Mouse (Mus musculus) kidney, embryonic 16.5 days (tissue): ENCODE results near the gene Ssbp4. TPM values are rescaled to one million over a fixed set of nuclear protein-coding genes. Genes with fewer than 3 reads are reported as not detected.
A peak's percentile ranks its signal among the peaks of the same experiment; 100 is the strongest.

Source experiments
- ATAC-seq: fragments of 200-750 bp; cut with Nextera tagmentation; 2 replicates; pipeline ENCODE4 v1.8.0; 2017; ENCODE audit warnings: moderate TSS enrichment; ENCODE audit not compliant: low FRiP score, low TSS enrichment
- H3K27ac ChIP-seq: fragments of 300-500 bp; sonication (generic); 2 replicates; pipeline ENCODE4 v1.5.1; 2014; ENCODE audit warnings: low read length
- H3K27me3 ChIP-seq: fragments of 300-500 bp; sonication (generic); 2 replicates; pipeline ENCODE4 v1.6.1; 2014; ENCODE audit warnings: low read length, control low read depth, mixed read lengths; ENCODE audit not compliant: insufficient read depth
- H3K36me3 ChIP-seq: fragments of 300-500 bp; sonication (generic); 2 replicates; pipeline ENCODE4 v1.6.1; 2014; ENCODE audit warnings: low read length, control low read depth, mixed read lengths; ENCODE audit not compliant: insufficient read depth
- H3K4me1 ChIP-seq: fragments of 300-500 bp; sonication (generic); 2 replicates; pipeline ENCODE4 v1.6.1; 2014; ENCODE audit warnings: low read length, control low read depth, mixed read lengths; ENCODE audit not compliant: insufficient read depth
- H3K4me2 ChIP-seq: fragments of 300-500 bp; sonication (generic); replicated peaks from 2 replicates; pipeline ENCODE4 v1.6.1; 2014; ENCODE audit warnings: low read depth, low read length
- H3K4me3 ChIP-seq: fragments of 300-500 bp; sonication (generic); 2 replicates; pipeline ENCODE4 v1.5.1; 2014; ENCODE audit warnings: mild to moderate bottlenecking, low read length
- H3K9ac ChIP-seq: fragments of 300-500 bp; sonication (generic); replicated peaks from 2 replicates; pipeline ENCODE4 v1.6.1; 2014; ENCODE audit warnings: low read length
- H3K9me3 ChIP-seq: fragments of 300-500 bp; sonication (generic); 2 replicates; pipeline ENCODE4 v1.6.1; 2016; ENCODE audit warnings: low read length, control low read depth
- WGBS: fragments of 180-500 bp; shearing (Covaris S2); extraction: QIAGEN DNeasy Blood & Tissue Kit; methylation state at CpG from one replicate; pipeline ENCODE4 v1.1.7; 2014; 5-methylcytosine and 5-hydroxymethylcytosine counted together
- polyA plus RNA-seq: library from polyadenylated mRNA; unstranded; fragments of >200 nt; fragmentation: Nextera tagmentation; extraction: Ambion mirVana; gene quantifications from 2 replicates; pipeline ENCODE4 v1.2.1, GENCODE M21; 2015

The Ssbp4 gene
- polyA plus RNA-seq, 1 experiment from 2014 or later = 133 TPM

- no peak for ATAC-seq
- Histone ChIP-seq H3K9me3 (no peaks in the 10 kb centered on the region), H3K4me2 (no peak overlapping the region), H3K4me3 (no peak overlapping the region), H3K4me1 (peaks cover 48% of the 10 kb centered on the region), H3K36me3 (no peaks in the 10 kb centered on the region), H3K27me3 (no peaks in the 10 kb centered on the region), H3K27ac (peak overlapping the region; percentile 81), H3K9ac (0 out of 2 replicates have a peak overlapping the region, but pooled peaks have one; percentile 20)
- 59% methylated on average over 6 of the region's 6 CpGs for WGBS
Observed at GRCm38 (mm10) chr8:70635527-70635926, 26.9 kb upstream of the Ssbp4 start.

- Histone ChIP-seq H3K27me3 (no peaks in the 10 kb centered on the region), H3K9ac (0 out of 2 replicates have a peak overlapping the region, but pooled peaks have one; percentile 2), H3K4me2 (no peak overlapping the region), H3K27ac (peak overlapping the region; percentile 0; the same call in 1 of the 2 replicates), H3K36me3 (no peaks in the 10 kb centered on the region), H3K4me3 (no peak overlapping the region), H3K9me3 (no peaks in the 10 kb centered on the region), H3K4me1 (peaks cover 59% of the 10 kb centered on the region)
- ATAC-seq = no peak
- WGBS = 38% methylated on average over 6 of the region's 6 CpGs
Observed at GRCm38 (mm10) chr8:70634066-70634465, 25.4 kb upstream of the Ssbp4 start.

- Histone ChIP-seq H3K27ac (no peak within 1 kb of the TSS), H3K9me3 (no peaks in the 10 kb centered on the region), H3K4me1 (peaks cover 60% of the 10 kb centered on the region), H3K4me3 (0 out of 2 replicates have a peak within 1 kb of the TSS, but pooled peaks have one; percentile 10), H3K4me2 (peak within 1 kb of the TSS; percentile 70; the same call in 1 of the 2 replicates), H3K36me3 (no peaks in the 10 kb centered on the region), H3K9ac (0 out of 2 replicates have a peak within 1 kb of the TSS, but pooled peaks have one; percentile 7), H3K27me3 (no peaks in the 10 kb centered on the region)
- no peak for ATAC-seq
- WGBS = 78% methylated on average over 6 of the region's 6 CpGs
Observed at GRCm38 (mm10) chr8:70632346-70632892, 23.7 kb upstream of the Ssbp4 start, which contains the start of gene Gdf15. Gene Gdf15 (minus strand): TSS chr8:70632456.

- H3K4me2 ChIP-seq = peak overlapping the region; percentile 70; the same call in 1 of the 2 replicates
- H3K4me1 ChIP-seq = peaks cover 52% of the 10 kb centered on the region
- H3K27ac ChIP-seq = no peak overlapping the region
- H3K9ac ChIP-seq = no peak overlapping the region
- 15% methylated on average over 24 of the region's 24 CpGs for WGBS
- H3K4me3 ChIP-seq = 0 out of 2 replicates have a peak overlapping the region, but pooled peaks have one; percentile 10
- no peaks in the 10 kb centered on the region for H3K36me3 ChIP-seq
- H3K9me3 ChIP-seq = no peaks in the 10 kb centered on the region
- no peaks in the 10 kb centered on the region for H3K27me3 ChIP-seq
- ATAC-seq = no peak
Observed at GRCm38 (mm10) chr8:70631436-70631835, 22.8 kb upstream of the Ssbp4 start.

- WGBS = 13% methylated on average over 22 of the region's 22 CpGs
- no peaks in the 10 kb centered on the region for H3K36me3 ChIP-seq
- ATAC-seq = peak; percentile 60; the same call in 1 of the 2 replicates
- peak overlapping the region; percentile 60; the same call in 1 of the 2 replicates for H3K4me3 ChIP-seq
- no peaks in the 10 kb centered on the region for H3K27me3 ChIP-seq
- 0 out of 2 replicates have a peak overlapping the region, but pooled peaks have one; percentile 1 for H3K9ac ChIP-seq
- H3K9me3 ChIP-seq = no peaks in the 10 kb centered on the region
- peak overlapping the region; percentile 70 for H3K4me2 ChIP-seq
- peak overlapping the region; percentile 1; the same call in 1 of the 2 replicates for H3K27ac ChIP-seq
- peaks cover 49% of the 10 kb centered on the region for H3K4me1 ChIP-seq
Observed at GRCm38 (mm10) chr8:70630532-70631381, 22.1 kb upstream of the Ssbp4 start.

GRCm38 (mm10) chr8:70629574-70630531 is 21.2 kb upstream of the Ssbp4 start:
- H3K27me3 ChIP-seq = no peaks in the 10 kb centered on the region
- WGBS = 1% methylated on average over 60 of the region's 60 CpGs
- peak overlapping the region; percentile 72 for H3K9ac ChIP-seq
- H3K9me3 ChIP-seq = no peaks in the 10 kb centered on the region; the same call in 1 of the 2 replicates
- H3K4me2 ChIP-seq = peak overlapping the region; percentile 70
- ATAC-seq = peak; percentile 89
- peak overlapping the region; percentile 60 for H3K4me3 ChIP-seq
- no peaks in the 10 kb centered on the region for H3K36me3 ChIP-seq
- peak overlapping the region; percentile 34 for H3K27ac ChIP-seq
- H3K4me1 ChIP-seq = peaks cover 46% of the 10 kb centered on the region

GRCm38 (mm10) chr8:70628986-70629490 is 20.4 kb upstream of the Ssbp4 start:
- peak overlapping the region; percentile 72 for H3K9ac ChIP-seq
- ATAC-seq = no peak
- peak overlapping the region; percentile 70 for H3K4me2 ChIP-seq
- 56% methylated on average over 7 of the region's 7 CpGs for WGBS
- H3K36me3 ChIP-seq = no peaks in the 10 kb centered on the region
- no peaks in the 10 kb centered on the region for H3K27me3 ChIP-seq
- peaks cover 38% of the 10 kb centered on the region for H3K4me1 ChIP-seq
- peak overlapping the region; percentile 60 for H3K4me3 ChIP-seq
- H3K9me3 ChIP-seq = no peaks in the 10 kb centered on the region; the same call in 1 of the 2 replicates
- peak overlapping the region; percentile 34; the same call in 1 of the 2 replicates for H3K27ac ChIP-seq

GRCm38 (mm10) chr8:70627041-70627440 is 18.4 kb upstream of the Ssbp4 start:
- Histone ChIP-seq H3K4me2 (no peak overlapping the region), H3K4me3 (no peak overlapping the region), H3K9ac (no peak overlapping the region), H3K27me3 (no peaks in the 10 kb centered on the region), H3K9me3 (no peaks in the 10 kb centered on the region; the same call in 1 of the 2 replicates), H3K4me1 (peaks cover 31% of the 10 kb centered on the region), H3K36me3 (no peaks in the 10 kb centered on the region), H3K27ac (no peak overlapping the region)
- WGBS = 84% methylated on average over 5 of the region's 5 CpGs
- no peak for ATAC-seq

- Histone ChIP-seq H3K36me3 (no peaks in the 10 kb centered on the region), H3K4me1 (peaks cover 12% of the 10 kb centered on the region), H3K4me2 (no peak overlapping the region; the same call in 1 of the 2 replicates), H3K4me3 (no peak overlapping the region), H3K27me3 (0 out of 2 replicates have a peak, but pooled peaks cover 9% of the 10 kb centered on the region), H3K9me3 (no peaks in the 10 kb centered on the region; the same call in 1 of the 2 replicates), H3K27ac (no peak overlapping the region), H3K9ac (no peak overlapping the region)
- no peak for ATAC-seq
- 13% methylated on average over 5 of the region's 5 CpGs for WGBS
Observed at GRCm38 (mm10) chr8:70625104-70625503, 16.4 kb upstream of the Ssbp4 start.
